Mouse (Mus musculus) activated CD4-positive, CD25-positive, alpha-beta regulatory T cell, adult 9 weeks (primary cell): Measurements from ENCODE around the gene 0610012G03Rik. TPM values are rescaled to one million over a fixed set of nuclear protein-coding genes. Genes with fewer than 3 reads are reported as not detected.

ENCODE experiments used
- polyA plus RNA-seq: library from polyadenylated mRNA; unstranded; fragments of 100-300 nt; shearing (Covaris generic); gene quantifications from one replicate; pipeline ENCODE4 v1.2.1, GENCODE M21; 2017

The 0610012G03Rik gene
- polyA plus RNA-seq: 4.8 TPM

GRCm38 (mm10) chr16:31948345-31948774 is at the start of gene 0610012G03Rik, which contains the start of gene Ncbp2:
Gene 0610012G03Rik, minus strand, starts transcription at chr16:31948494.
Gene Ncbp2, plus strand, starts transcription at chr16:31948513.

GRCm38 (mm10) chr16:31933751-31934549 is 14.3 kb downstream of the 0610012G03Rik start, which contains the start of gene Pigz:
Gene Pigz, plus strand, starts transcription at chr16:31933851.

Other genes starting within 250 kb of the 0610012G03Rik start
- gene Meltf, start 69.7 kb downstream of the 0610012G03Rik start, polyA plus RNA-seq: not detected
- 0.89 TPM for gene Pigz, start 14.6 kb downstream of the 0610012G03Rik start, polyA plus RNA-seq
- gene Ncbp2, start within 50 bp of the 0610012G03Rik start, polyA plus RNA-seq: 57.3 TPM
- 17.5 TPM for gene Senp5, start 54.8 kb upstream of the 0610012G03Rik start, polyA plus RNA-seq
- gene Pak2, start 130.8 kb upstream of the 0610012G03Rik start, polyA plus RNA-seq: 89.8 TPM
- gene Pigx, start 151.2 kb upstream of the 0610012G03Rik start, polyA plus RNA-seq: 142 TPM
- gene Cep19, start 151.3 kb upstream of the 0610012G03Rik start, polyA plus RNA-seq: 44.3 TPM
- 99.4 TPM for gene Nrros, start 217.1 kb upstream of the 0610012G03Rik start, polyA plus RNA-seq
- not detected for gene Bex6, start 231.3 kb upstream of the 0610012G03Rik start, polyA plus RNA-seq